Mouse (Mus musculus) ZHBTc4 (cell line): ENCODE data around the gene Agap1.

Experiments used
- DNase-seq: peaks from one replicate; pipeline ENCODE4 v3.0.0-alpha.2; 2011; ENCODE audit warnings: low read depth, low spot score

Agap1 gene

GRCm38 (mm10) chr1:89750495-89750894, 295.9 kb downstream of the Agap1 start:
- DNase-seq, result peak; percentile 16

- DNase-seq, result peak; percentile 29
These were observed 296.3 kb downstream of the Agap1 start for GRCm38 (mm10) chr1:89750921-89751320.

- no peak for DNase-seq
These were observed 296.7 kb downstream of the Agap1 start for GRCm38 (mm10) chr1:89751344-89751743.

- peak; percentile 56 for DNase-seq
These were observed 298.1 kb downstream of the Agap1 start for GRCm38 (mm10) chr1:89752659-89753058.

GRCm38 (mm10) chr1:89755358-89755757, 300.8 kb downstream of the Agap1 start:
- no peak for DNase-seq

GRCm38 (mm10) chr1:89756387-89756786, 301.8 kb downstream of the Agap1 start:
- DNase-seq, result peak; percentile 71

GRCm38 (mm10) chr1:89757545-89757944, 302.9 kb downstream of the Agap1 start:
- peak; percentile 71 for DNase-seq

- peak; percentile 77 for DNase-seq
These were observed 309.3 kb downstream of the Agap1 start for GRCm38 (mm10) chr1:89763912-89764311.

GRCm38 (mm10) chr1:89766891-89767290, 312.3 kb downstream of the Agap1 start:
- no peak for DNase-seq

- DNase-seq, result peak; percentile 40
These were observed 315.0 kb downstream of the Agap1 start for GRCm38 (mm10) chr1:89769641-89770040.

GRCm38 (mm10) chr1:89770298-89770697, 315.7 kb downstream of the Agap1 start:
- DNase-seq, result peak; percentile 53

- no peak for DNase-seq
These were observed 321.1 kb downstream of the Agap1 start for GRCm38 (mm10) chr1:89775750-89776149.

- DNase-seq, result no peak
These were observed 326.1 kb downstream of the Agap1 start for GRCm38 (mm10) chr1:89780675-89781074.

GRCm38 (mm10) chr1:89781861-89782260, 327.3 kb downstream of the Agap1 start:
- DNase-seq, result peak; percentile 47

GRCm38 (mm10) chr1:89786793-89787192, 332.2 kb downstream of the Agap1 start:
- DNase-seq, result no peak

GRCm38 (mm10) chr1:89798724-89799123, 344.1 kb downstream of the Agap1 start:
- no peak for DNase-seq

GRCm38 (mm10) chr1:89801506-89801905, 346.9 kb downstream of the Agap1 start:
- peak; percentile 40 for DNase-seq

GRCm38 (mm10) chr1:89804981-89805380, 350.4 kb downstream of the Agap1 start:
- peak; percentile 45 for DNase-seq

GRCm38 (mm10) chr1:89812816-89813215, 358.2 kb downstream of the Agap1 start:
- no peak for DNase-seq

GRCm38 (mm10) chr1:89816487-89817206, 362.0 kb downstream of the Agap1 start:
- DNase-seq, result no peak

- DNase-seq, result no peak
These were observed 367.2 kb downstream of the Agap1 start for GRCm38 (mm10) chr1:89821822-89822221.

- no peak for DNase-seq
These were observed 367.8 kb downstream of the Agap1 start for GRCm38 (mm10) chr1:89822431-89822830.

GRCm38 (mm10) chr1:89823036-89823435, 368.4 kb downstream of the Agap1 start:
- DNase-seq, result no peak

- DNase-seq, result no peak
These were observed 372.4 kb downstream of the Agap1 start for GRCm38 (mm10) chr1:89827051-89827450.
